Mouse (Mus musculus): ENCODE measurements around the gene Jarid2.

- TF ChIP-seq CTCF (IDR thresholded peaks at IDR 0.05; ENCODE audit: control insufficient read depth, insufficient read depth, insufficient replicate concordance, low read depth, low read length), result no peak
- no peak for TF ChIP-seq POLR2A (IDR thresholded peaks at IDR 0.05; ENCODE audit: control insufficient read depth, low read depth, low read length)
These were observed 19.4 kb upstream of the Jarid2 start for GRCm38 (mm10) chr13:44709747-44710480.

Measured in testis, adult 2 months (tissue).